Mouse (Mus musculus): ENCODE measurements at regions not wholly inside any gene's neighbourhood (a gene's known extent, or its start where the extent isn't known, plus 50 kb on each side); places are given as distances from the start of the nearest gene placed in this dataset.
"Not testable (repeated sequence)": the region's sequence is repeated elsewhere in the genome, so short reads cannot be mapped to it uniquely, and the experiment has no call there.

DNA sequence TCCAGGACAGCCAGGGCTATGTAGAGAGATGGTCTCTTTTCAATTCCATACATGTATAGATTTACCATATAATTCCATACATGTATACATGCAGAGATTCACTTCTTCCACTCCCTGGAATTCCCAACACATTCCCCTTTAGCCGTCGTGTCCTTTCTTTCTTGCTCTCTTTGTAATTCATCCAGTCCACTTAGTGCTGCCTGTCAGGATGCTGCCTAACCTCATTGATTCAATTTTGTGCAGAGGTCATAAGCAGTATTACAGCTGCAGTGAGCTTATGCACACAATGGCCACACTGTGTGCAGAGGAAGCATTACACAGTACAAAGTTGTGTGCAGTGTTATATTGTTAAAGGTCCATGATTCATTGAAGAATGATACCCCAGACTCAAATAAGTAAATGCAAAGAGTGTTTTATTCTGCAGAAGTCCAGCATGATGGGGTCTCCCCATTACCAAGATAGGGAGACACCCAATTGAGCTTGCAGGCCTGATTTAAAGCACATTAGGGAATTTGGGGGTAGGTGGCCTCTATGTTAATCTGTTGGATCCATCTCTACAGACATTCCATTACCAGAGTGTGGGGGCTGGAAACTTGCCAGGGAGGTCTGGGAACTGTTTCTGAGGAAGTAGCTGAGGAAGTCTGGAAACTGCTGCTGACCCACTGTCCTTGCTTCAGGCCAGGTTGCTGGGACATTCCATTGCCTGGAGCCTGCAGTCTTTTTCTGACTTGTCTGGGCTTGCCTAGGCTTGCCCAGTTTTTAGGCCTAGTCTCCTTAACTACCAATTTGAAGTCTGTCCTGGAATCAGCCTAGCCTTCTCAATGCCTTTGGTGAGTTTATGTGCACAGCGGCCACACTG lies 72.8 kb downstream of the Fam161a start:
- peak; percentile 42 for DNase-seq (ENCODE audit: low spot score)

DNA sequence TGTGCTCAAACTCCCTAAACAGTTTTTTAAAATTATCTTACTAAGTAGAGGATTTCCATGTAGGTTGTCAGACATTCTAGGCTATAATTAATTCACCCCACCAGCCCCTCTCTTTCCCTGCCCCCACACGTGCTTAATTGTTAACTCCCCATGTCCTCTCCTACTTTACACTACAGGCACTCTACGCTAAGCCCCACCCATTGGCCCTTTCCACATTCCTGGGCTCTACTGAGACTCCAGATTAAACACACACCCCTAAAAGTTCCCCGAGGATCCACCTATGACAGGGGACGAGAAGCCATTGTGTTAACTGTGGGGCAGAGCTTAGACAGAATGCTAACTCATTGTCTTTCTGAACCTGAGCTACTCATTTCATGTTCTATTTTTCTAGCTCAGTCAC lies 74.3 kb downstream of the Fam161a start:
- no peak for DNase-seq (ENCODE audit: low spot score)

DNA sequence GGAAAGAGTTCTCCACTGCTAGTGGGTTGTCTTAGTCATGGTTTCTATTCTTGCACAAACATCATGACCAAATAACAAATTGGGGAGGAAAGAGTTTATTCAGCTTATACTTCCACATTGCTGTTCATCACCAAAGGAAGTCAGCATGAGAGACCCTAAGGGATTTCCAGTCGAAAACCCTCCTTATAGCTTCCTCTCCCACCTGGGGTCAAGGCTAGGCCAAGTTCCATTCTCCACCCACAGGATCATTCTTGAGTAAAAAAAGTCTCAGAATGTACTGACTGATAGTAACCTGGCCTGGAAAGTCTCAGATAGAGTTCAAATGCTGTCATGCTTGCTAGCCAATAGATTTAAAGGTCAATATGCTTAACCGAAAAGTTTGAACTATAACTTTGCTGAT lies 76.5 kb downstream of the Fam161a start:
- not testable (repeated sequence) for DNase-seq (ENCODE audit: low spot score)

DNA sequence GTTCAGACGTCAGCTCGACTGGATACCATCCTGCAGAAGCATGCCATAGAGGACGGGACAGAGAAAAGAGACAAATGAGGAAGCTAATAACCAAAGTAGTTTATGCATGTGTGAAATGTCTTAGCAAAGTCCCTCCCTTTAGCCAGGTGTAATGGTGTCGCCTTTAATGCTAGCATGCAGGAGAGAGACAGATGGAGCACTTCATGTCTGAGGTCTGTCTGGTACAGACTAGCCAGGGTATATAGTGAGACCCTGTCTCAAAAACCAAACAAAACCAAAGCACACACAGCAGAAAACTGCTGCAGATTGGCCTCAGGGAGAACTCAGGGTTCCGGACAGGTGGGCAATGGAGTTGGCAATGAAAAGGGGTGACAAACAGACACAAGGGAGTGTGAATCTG lies 88.0 kb downstream of the Fam161a start:
- DNase-seq (ENCODE audit: low spot score), result no peak

DNA sequence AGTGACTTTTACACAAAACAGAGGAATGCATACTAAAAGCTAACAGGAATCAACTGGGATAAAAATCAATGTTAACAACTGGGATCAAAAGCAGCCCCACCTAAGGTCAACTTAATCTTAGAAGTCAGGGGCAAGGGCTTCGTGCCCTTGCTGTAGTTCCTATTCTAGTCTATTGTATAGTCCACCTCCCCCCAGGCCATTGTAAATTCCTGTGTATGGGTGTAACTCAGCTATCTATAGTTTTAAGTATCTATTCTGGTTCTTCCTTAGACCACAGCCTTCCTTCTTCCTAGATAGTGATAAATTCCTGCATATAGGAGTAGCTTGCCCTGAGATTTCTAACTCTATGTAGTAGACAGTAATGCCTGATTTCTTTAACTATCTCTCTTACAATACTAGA lies 88.4 kb downstream of the Fam161a start:
- DNase-seq (ENCODE audit: low spot score), result not testable (repeated sequence)

DNA sequence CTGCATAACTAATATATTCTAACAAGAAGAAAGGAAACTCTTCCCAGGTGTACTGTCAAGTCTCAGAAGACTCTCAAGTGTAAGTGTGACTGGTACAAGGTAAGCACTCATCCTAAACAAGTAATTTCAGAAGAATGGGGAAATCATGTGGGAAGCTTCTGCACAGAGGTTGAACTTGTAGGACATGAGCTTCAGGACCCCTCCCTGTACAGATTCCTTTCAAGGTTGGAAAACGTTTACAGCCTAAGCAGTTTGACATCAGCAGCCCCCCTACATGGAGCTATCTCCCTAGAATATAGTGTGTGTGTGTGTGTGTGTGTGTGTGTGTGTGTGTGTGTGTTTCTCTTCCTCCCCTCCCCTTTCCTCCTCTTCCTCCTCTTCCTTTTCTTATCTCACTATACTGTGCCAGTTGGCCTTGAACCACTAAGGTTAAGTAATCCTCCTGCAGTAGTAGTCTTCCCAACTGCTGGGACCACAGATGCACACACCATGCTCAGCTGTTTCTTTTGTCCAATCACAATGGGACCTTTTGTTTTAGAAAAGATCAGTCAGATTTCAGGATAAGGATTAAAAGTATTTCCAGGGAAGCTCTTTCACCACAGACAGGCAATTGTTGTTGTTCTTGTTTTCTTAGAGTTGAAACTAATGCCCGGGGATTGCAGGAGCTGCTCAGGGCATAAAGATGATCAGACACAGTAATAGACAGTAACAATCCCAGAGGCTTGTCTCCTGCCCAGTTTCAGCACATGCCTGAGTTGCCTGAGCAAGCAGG lies 89.3 kb downstream of the Fam161a start:
- DNase-seq (ENCODE audit: low spot score), result no peak

DNA sequence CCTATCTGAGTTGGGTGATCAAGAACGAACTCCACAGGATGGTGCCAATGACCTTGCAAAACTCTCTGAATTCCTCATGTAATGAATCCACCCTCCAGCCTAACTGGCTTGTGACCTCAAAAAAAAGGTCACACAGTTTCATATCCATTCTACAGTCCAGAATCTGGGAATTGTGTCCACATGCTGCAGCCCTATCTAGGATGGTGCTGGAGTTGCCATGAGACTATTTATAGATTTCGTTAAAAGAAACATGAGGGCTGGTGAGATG lies 89.8 kb downstream of the Fam161a start:
- no peak for DNase-seq (ENCODE audit: low spot score)

GRCm38 (mm10) chr11:23114636-23115035 lies 107.3 kb downstream of the Fam161a start:
- no peak for DNase-seq (ENCODE audit: low spot score)

- no peak for DNase-seq (ENCODE audit: low spot score)
These were observed 113.3 kb downstream of the Fam161a start for GRCm38 (mm10) chr11:23120533-23121210.

GRCm38 (mm10) chr11:23124198-23124951 lies 117.0 kb downstream of the Fam161a start:
- DNase-seq (ENCODE audit: low spot score), result peak; percentile 66

DNA sequence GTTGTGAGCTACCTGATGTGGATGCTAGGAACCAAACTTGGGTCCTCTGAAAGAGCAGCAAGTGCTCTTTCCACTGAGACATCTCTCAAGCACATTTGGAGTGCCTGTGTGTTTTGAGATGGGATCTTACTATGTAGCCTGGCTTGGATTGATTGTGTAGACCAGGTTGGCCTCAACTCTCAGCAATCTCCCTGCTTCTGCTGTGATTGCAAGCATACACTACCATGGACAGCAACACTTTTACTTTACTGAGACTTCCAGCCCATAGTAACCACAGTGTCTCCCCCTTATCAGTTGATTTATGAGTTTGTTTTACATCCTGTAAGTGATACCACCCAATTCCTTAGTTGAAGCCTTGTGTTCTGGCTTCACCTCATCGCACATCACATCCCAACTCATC lies 123.8 kb downstream of the Fam161a start:
- DNase-seq (ENCODE audit: low spot score), result no peak

DNA sequence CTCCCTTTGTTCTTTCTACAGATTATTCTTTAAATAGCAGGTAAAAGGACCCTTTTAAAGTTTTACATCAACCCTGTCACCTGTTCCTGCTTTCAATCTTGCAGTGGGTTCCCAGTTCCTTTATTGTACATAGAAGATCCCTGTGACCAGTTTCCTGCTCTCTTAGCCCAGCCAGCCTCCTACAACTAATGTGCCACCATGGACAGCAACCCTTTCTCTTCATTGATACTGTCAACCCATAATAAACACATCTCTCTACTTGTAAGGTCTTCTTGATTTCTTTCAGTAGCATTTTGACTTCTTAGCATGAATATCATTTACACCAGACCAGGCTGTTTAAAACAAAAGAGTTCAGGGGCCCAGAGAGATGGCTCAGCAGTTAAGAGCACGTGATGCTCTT lies 124.2 kb upstream of the Xpo1 start:
- DNase-seq (ENCODE audit: low spot score), result no peak

DNA sequence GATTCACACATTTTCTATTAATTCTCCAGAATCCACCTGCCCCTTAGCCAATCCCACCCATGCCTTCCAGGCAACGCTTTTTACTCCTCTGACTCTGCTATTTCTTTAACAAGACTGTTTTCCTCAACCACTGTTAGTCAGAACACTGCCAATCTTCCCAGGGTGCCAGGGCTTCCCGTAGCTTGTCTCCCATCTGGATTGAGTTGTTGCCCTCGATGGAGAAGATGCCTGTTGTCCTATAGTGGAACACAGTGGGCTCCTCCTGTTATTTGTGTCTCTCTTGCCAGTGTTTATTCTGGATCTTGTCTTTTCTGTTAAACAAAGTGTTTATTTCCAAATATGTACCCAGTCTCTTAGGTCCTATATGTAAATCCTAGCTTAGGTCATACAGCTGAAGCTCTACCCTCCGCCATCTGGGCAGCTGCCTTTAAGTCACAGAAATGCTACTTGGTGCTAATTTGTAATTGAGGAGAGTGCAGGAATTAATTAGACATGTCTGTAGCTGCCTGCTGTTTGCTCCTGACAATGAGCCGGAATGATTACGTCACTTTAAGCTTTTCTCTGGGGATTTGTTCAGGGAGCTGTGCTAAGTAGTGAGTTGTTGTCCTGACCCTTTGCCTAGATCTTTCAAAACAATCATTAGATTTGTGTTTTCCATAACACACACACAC lies 115.3 kb upstream of the Xpo1 start:
- no peak for DNase-seq (ENCODE audit: low spot score)

DNA sequence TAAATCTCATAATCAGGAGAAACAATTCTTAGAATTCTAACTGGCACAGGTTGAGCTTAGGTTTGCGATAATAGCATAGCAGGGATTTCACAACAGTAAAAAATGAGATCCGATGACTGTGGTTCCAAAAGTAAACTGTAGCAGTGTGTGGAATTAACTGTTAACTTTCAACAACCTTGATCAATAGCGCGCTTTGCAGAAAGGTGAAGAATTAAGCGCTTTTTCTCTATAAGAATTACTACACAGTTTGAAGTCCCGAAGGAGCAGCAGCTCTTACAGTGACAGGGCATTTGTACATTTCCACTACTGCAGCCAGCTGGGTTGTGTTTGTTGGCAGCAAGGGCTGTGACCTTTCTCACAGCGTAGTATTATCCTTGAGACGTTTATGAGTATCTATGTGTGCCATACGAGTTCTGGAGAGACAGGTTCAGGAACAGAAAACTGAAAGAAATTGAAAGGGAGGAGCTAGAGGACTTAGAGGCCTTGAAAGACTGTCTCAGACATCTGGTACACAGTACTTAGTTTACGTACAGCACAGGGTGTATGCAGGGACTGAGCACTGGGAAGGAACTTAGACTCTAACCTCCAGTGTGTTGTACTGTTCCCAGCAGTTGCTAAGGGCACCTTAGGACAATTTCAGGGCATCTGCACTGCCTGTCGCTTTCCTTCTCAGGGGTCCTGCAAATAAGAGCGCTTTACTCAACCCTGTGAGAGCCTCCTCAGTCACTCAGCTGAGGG lies 114.6 kb upstream of the Xpo1 start:
- no peak for DNase-seq (ENCODE audit: low spot score)

DNA sequence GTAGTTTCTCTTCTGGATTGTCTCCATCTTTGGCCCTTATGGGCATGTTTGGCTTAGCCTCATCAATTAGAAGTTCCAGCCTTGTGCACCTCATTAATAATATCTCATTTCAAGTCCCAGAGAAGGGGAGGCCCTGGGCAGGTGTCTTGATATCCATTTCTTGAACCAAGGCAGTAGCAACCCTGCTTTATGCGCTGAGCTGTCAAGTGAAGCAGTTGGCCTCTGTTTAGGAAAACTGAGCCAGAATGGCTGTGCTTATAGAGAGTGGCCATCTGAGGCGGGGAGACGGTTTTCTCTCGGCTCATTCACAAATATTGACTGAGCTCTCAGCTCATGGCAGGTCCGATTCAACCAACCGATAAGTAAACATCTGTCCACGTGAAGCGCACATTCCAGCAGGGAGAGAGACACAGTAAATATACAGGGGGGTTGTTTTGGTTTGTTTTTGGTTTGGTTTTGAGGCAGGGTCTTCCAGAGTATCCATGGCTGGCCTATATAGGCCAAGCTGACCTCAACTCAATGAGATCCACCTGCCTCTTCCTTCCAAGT lies 107.7 kb upstream of the Xpo1 start:
- no peak for DNase-seq (ENCODE audit: low spot score)

GRCm38 (mm10) chr11:23149556-23150244 lies 106.1 kb upstream of the Xpo1 start:
- DNase-seq (ENCODE audit: low spot score), result no peak

DNA sequence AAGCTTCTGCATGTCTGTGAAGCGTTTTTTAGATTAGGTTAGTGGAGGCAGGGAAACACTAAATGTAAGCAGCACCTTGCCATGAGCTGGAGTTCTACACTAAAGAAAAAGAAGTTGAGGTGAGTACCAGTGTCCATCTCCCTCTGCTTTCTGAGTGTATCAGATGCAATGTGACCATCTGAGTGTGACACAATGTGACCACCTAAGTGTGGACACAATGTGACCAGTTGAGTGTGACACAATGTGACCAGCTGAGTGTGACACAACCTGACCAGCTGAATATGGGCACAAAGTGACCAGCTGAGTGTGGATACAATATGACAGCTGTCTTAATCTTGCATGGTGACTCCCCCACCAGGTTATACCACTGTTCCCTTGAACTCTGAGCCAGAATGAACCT lies 101.0 kb upstream of the Xpo1 start:
- DNase-seq (ENCODE audit: low spot score), result no peak

- no peak for DNase-seq (ENCODE audit: low spot score)
These were observed 87.2 kb upstream of the Xpo1 start for GRCm38 (mm10) chr11:23168546-23169218.

- no peak for DNase-seq (ENCODE audit: low spot score)
These were observed 86.0 kb upstream of the Xpo1 start for GRCm38 (mm10) chr11:23169742-23170428.
